Mouse (Mus musculus) cerebellum, adult 2 months (tissue): ENCODE data around the gene Lbhd2. TPM values are rescaled to one million over a fixed set of nuclear protein-coding genes. Genes with fewer than 3 reads are reported as not detected.
A peak's percentile ranks its signal among the peaks of the same experiment; 100 is the strongest.

Source experiments
- DNase-seq, 2 experiments: peaks; one replicate each; pipeline ENCODE4 v3.0.0; 2021
- H3K27ac ChIP-seq: fragments of 200-500 bp; 2 replicates; pipeline ENCODE4 v1.5.1; 2012; ENCODE audit warnings: low read length, control low read depth, inconsistent platforms; ENCODE audit not compliant: insufficient read depth
- H3K27me3 ChIP-seq: fragments of 200-500 bp; 2 replicates; pipeline ENCODE4 v1.6.1; 2012; ENCODE audit warnings: inconsistent platforms, mild to moderate bottlenecking, low read length, moderate library complexity; ENCODE audit not compliant: control insufficient read depth, insufficient read depth
- H3K4me1 ChIP-seq: fragments of 200-500 bp; 2 replicates; pipeline ENCODE4 v1.6.1; 2011; ENCODE audit warnings: low read length; ENCODE audit not compliant: control insufficient read depth, insufficient read depth
- H3K4me3 ChIP-seq: fragments of 200-500 bp; replicated peaks from 2 replicates; pipeline ENCODE3; 2011; ENCODE audit warnings: mild to moderate bottlenecking, low read depth, low read length, control low read depth; ENCODE audit not compliant: insufficient read depth
- CTCF ChIP-seq: fragments of 200-500 bp; IDR thresholded peaks from 2 replicates; pipeline ENCODE4 v1.5.1; 2011; ENCODE audit warnings: low read depth, mild to moderate bottlenecking, control low read depth, low read length, moderate library complexity, borderline replicate concordance; ENCODE audit not compliant: insufficient read depth
- POLR2A ChIP-seq: fragments of 200-500 bp; IDR thresholded peaks from 2 replicates; pipeline ENCODE4 v1.6.1; 2011; ENCODE audit warnings: low read length, control low read depth, borderline replicate concordance; ENCODE audit not compliant: insufficient read depth
- WGBS: fragments of 180-500 bp; shearing (Covaris S2); methylation state at CpG from one replicate; pipeline ENCODE4 v1.1.7; 2018; 5-methylcytosine and 5-hydroxymethylcytosine counted together
- polyA plus RNA-seq: library from polyadenylated mRNA; depleted of rRNA; stranded (reverse); fragments of >200 nt; gene quantifications from 2 replicates; pipeline ENCODE4 v1.2.3, GENCODE M21; 2012

Gene Lbhd2
- polyA plus RNA-seq, 1 experiment: 2.5 TPM

DNA sequence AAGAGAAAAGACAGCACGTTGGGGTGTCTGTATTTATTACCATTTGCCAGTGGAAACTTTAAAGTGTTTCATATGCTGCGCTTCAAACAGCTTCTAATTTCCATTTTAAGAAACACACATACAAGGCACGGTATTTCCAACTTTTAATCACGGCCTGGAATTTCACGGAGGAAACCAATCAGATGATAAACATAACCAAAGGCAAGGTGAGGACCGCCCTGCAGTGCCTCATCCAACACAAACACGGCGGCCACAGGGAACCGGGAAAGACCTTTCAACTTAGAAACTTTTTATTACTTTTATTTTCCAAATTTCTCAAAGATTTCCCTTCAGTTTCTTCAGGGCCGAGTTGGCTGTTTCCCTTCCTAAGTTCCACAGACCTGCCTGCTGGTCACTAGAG is 31.9 kb upstream of the Lbhd2 start:
- Histone ChIP-seq H3K27me3 (no peaks in the 10 kb centered on the region), H3K4me1 (peaks cover 2% of the 10 kb centered on the region), H3K27ac (no peak overlapping the region), H3K4me3 (no peak overlapping the region)
- 55% methylated on average over 10 of the region's 10 CpGs for WGBS
- no peak for DNase-seq
- TF ChIP-seq POLR2A: no peak
- TF ChIP-seq CTCF: no peak

DNA sequence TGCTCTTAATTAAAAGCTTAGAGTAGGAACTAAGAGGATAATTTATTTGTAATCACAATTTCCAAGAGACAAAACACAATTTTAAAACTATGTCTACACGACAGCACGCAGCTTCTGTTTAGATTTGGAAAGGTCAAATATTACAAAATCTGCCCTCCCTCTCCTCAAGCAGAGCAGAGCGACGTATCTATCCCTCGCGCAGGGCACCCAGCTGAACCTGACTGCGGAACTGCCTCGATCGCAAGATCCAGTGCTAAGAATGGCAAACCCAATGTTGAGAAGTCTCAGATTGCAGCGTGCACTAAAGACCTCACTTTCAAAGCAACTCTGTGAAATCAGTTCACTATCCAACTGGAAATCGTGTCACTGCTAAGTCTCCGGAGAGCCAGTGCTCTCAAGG is 31.1 kb upstream of the Lbhd2 start:
- Histone ChIP-seq H3K27ac (no peak overlapping the region), H3K4me3 (peak overlapping the region; percentile 76), H3K4me1 (no peaks in the 10 kb centered on the region; the same call in 1 of the 2 replicates), H3K27me3 (no peaks in the 10 kb centered on the region)
- 23% methylated on average over 12 of the region's 12 CpGs for WGBS
- DNase-seq: no peak
- no peak for TF ChIP-seq CTCF
- TF ChIP-seq POLR2A: no peak

DNA sequence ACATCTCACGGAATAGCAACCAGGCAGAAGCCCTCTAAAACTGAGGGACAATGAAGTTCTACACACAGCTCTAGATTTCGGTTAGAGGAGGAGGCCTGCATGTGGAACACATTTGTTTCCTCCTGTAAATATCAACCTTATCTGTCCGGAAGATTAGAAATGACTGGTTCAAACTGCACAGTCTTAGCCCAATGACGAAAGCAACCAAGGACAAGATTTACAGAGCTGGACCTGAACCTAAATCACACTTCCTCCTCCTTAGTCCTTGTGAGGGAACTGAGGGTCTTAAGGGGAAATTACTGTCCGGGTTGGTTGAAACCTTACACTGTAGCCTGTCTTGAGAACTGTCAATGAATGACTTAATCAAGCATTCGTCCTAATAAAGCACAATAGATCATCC is 30.6 kb upstream of the Lbhd2 start:
- H3K27ac ChIP-seq: no peak overlapping the region

DNA sequence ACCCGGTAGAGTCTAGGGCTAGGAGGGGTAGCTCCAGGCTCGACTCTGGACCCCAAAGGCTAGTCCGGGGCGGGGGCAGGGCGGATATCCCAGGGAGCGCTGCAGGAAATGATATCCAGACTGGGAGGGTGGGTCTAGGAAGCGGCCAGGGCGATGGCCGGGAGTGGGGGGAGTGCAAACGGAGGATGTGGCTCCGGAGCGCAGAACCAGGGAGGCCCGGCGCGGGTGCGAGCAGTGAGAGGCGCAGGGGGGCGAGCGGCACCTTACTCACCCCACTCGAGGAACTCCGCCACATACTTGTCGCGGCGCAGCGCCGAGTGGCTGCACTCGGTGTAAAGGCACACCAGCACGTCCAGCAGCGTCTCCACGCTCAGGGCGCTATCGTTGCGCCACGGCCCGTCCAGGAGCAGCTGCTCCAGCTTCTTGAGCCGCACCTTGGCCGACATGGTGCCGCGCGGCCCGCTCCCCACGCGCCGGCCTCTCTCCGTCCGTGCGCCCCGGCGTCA is 29.7 kb upstream of the Lbhd2 start:
- Histone ChIP-seq H3K4me1 (no peaks in the 10 kb centered on the region; the same call in 1 of the 2 replicates), H3K27me3 (no peaks in the 10 kb centered on the region), H3K4me3 (peak overlapping the region; percentile 76), H3K27ac (peak overlapping the region; percentile 31; the same call in 1 of the 2 replicates)
- peak in 1 of 2 experiments; percentile 61 for DNase-seq
- no peak for TF ChIP-seq POLR2A
- no peak for TF ChIP-seq CTCF
- WGBS: 1% methylated on average over 49 of the region's 49 CpGs

More for the DNA sequence above, 30.6 kb upstream of the Lbhd2 start:
- TF ChIP-seq POLR2A (no peak), CTCF (no peak)
- no peaks in the 10 kb centered on the region; the same call in 1 of the 2 replicates for H3K4me1 ChIP-seq
- WGBS: 8% methylated on average over 6 of the region's 6 CpGs
- no peak for DNase-seq
- H3K4me3 ChIP-seq: peak overlapping the region; percentile 76
- no peaks in the 10 kb centered on the region for H3K27me3 ChIP-seq

DNA sequence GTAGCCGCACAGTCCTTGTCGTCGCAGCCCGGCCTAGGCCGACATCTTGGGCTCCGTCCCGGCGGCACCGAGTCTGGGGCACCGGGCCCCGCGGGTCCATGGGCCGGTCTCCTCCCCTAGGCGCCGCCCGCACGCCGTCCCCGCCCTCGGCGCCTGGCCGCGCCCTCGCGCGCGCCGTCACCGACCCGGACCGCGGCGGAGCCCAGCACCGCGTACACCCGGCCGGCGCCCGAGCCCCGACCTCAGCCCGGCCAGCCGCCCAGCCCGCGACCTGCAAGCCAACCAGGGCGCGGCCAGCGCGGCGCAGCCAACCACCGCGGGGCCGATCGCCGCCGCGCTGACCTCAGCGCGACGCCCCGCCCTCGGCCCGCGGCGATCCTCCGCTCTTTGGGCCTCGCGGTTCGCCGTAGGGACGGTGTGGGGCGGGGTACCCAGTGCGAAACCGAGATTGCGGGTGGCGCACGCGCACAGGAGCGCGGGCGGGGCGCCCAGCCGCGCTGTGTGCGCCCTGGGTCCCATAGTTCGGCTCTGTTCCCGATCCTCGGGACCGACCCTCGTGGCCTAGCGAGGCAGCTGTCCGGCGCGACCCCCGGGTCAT is 29.1 kb upstream of the Lbhd2 start, which contains the start of gene Cdc42bpb:
TSS of gene Cdc42bpb (minus strand) at position 343 of the 598 bp plus-strand sequence.
- TF ChIP-seq CTCF: no peak
- peak; percentile 95 for TF ChIP-seq POLR2A
- peak; percentile 96 to 97 for DNase-seq
- WGBS: under 1% methylated on average over 93 of the region's 94 CpGs
- H3K4me1 ChIP-seq: no peaks in the 10 kb centered on the region; the same call in 1 of the 2 replicates
- no peaks in the 10 kb centered on the region for H3K27me3 ChIP-seq
- H3K27ac ChIP-seq: peak within 1 kb of the TSS; percentile 84
- H3K4me3 ChIP-seq: peak within 1 kb of the TSS; percentile 77

DNA sequence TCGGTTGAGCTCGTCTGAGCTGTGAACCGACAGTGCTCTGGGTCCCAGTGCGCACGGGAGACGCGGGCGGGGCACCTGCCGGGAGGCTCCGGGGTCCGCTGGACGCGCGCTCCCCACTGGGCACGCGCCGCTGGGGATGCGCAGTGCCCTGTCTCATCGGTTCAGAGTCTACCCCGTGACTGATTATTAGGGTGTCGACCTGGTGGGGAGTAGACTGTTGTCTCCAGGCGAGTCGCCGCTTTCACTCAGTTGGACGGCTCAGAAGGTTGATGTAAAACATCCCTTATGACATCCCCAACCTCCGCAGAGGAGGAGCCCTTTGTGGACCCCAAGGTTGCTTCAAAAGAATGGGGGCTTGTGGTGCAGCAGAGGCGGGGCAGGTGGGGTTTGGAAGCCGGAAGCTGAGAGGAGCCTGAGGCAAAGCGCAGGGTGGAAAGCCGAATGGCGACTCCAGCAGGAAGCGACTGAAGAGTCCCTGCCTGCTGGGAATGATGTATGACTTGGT is 28.6 kb upstream of the Lbhd2 start:
- Histone ChIP-seq H3K4me3 (peak overlapping the region; percentile 77), H3K27me3 (no peaks in the 10 kb centered on the region), H3K27ac (peak overlapping the region; percentile 84), H3K4me1 (no peaks in the 10 kb centered on the region; the same call in 1 of the 2 replicates)
- TF ChIP-seq CTCF (no peak), POLR2A (no peak)
- WGBS: under 1% methylated on average over 32 of the region's 32 CpGs
- DNase-seq: peak in 1 of 2 experiments; percentile 65

DNA sequence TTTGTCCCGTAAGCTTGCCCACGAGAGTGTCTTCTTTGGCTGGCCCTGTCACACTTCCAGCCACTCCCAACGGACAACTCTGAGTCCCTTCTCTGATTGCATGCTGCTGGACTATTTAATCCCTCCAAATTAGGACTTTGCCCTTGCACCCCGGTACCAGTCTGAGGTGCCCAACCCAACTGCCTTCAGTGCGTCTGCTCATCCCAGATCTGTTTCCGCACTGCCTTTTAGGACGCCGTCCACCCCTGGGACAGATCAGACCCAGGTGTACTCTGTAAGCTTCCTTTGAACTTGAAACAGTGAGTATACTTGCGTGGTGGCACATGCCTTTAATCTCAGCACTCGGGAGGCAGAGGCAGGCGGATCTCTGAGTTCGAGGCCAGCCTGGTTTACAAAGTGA is 27.8 kb upstream of the Lbhd2 start:
- no peak for DNase-seq
- H3K4me3 ChIP-seq: peak overlapping the region; percentile 18
- H3K27ac ChIP-seq: no peak overlapping the region
- 72% methylated on average over 12 of the region's 12 CpGs for WGBS
- H3K4me1 ChIP-seq: no peaks in the 10 kb centered on the region; the same call in 1 of the 2 replicates
- no peaks in the 10 kb centered on the region for H3K27me3 ChIP-seq
- TF ChIP-seq POLR2A (no peak), CTCF (no peak)
